Mouse (Mus musculus) MEL-GATA-1-ER (cell line): ENCODE measurements around the gene Smug1.

ENCODE experiments used
- DNase-seq: peaks from one replicate; pipeline ENCODE4 v3.0.0-alpha.2; 2012; ENCODE audit warnings: low read depth; ENCODE audit errors: extremely low read depth

Gene Smug1

DNA sequence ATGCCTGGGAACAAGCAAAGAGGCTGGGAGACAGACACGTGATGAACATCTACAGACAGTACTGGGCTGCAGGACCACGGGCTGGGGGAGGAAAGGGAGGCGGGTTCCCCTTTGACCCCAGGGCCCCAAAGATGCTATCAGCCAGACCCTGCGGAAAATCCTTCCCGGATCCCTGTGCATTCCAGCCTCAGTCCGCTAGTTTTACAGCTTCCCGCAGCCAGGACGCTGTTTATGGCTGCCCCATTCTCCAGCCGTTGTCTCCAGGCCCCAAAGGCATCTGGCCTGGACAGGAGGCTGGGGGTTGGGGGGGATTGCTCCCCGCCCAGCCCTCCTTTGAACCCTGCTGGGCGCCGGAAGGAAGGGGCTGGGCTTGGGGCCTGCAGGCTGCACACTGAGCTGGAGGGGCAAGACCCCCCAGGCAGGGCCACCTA, 10.7 kb upstream of the Smug1 start:
- no peak for DNase-seq

DNA sequence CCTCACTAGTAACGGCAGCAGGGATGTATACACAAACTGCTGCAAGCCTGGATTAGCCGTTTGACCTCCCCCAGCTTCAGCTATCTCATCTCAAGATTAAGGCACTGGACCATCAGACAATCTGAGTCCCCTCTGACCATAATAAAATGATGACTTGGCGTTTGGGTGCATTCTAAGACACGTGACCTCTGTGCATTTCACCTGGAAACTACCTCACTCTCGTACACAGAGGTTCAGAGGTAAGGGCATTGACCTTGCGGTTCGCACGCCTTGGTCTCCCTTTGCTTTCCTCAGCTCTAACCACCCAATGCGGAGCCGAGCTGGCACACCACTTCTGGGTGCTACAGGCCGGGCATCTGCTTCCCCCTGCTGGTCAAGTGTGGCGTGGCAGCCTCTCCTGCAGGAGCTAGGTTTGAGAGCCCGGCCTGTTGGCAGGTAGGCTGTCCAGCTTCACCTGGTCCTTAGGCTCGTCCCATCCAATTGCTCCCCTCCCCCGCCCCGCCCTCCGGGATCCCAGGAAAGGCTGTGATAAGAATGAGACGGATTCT, 10.1 kb upstream of the Smug1 start:
- no peak for DNase-seq

DNA sequence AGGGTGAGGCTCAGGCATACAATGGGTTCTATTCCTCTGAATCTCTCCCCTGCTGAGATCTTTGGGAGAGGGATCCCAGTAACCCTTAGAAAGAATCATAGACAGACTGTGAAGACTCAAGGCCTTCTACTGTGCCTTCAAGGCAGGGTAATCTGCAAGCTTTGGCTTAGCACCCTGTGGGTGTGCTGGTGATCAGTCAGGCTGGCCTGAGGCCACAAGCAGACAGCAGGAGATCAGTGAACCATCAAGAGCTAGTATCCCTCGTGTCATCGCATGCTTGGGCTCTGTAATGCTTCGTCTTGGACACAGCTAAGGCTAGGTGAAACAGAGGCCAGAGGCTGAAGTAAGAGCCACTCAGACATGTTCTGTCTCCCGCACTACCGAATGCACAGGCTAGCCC, 6.4 kb upstream of the Smug1 start:
- DNase-seq: no peak

DNA sequence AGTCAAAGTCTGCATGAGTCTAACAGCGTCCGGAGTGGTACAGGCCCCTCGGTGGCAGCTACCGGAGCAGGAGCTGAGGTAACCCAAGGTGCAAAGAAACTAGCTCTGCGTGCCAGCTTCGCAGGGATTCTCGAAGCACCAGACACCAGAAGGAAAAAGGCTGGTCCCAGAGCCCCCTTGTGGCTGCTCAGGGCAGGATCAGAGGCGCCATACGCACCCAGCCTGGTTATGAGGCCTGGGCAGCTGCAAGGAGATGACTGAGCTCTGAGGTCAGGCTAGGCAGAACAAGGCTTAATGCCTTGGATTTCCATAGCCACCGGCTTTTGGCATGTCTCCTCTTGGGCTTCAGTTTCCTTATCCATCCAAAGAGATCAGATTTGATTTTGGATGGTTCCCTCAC, 5.6 kb upstream of the Smug1 start:
- DNase-seq: no peak

DNA sequence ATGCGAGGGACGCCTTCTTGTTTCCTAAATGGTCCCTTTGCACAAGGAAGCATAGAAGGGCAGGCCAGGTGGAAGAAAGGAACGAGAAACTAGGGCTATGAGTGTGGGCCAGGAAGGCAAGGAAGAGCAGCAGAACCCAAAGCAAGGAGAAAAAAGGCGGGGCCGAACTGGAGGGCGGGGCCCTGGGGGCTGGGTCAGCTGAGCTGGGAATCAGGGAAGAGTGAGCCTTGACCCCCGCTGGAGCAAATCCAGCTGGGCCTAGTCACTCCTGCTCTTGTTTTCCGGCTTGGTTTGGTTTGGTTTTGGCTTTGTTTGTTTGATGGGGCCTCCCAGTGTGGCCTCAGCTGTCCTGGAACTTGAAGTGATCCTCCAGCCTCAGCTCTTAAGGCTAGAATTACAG, 4.4 kb upstream of the Smug1 start:
- DNase-seq: no peak

DNA sequence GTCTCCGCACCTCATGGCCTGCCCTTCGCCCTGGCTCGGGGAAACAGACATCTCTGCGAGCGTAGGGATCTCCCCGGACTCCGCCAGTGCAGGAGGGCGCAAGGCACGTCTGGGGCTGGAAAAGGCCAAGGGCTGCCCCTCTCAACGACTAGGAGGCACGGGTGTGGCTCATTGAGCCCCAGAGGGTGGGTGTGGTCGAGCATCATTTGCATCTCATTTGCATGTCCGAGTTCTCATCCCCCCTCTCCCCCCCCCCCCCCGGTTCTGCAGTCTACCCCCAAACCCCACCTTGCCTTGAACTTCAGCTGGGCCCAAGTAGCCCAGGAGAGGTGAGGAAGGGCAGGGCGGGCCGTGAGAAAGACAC, 3.4 kb upstream of the Smug1 start:
- no peak for DNase-seq

DNA sequence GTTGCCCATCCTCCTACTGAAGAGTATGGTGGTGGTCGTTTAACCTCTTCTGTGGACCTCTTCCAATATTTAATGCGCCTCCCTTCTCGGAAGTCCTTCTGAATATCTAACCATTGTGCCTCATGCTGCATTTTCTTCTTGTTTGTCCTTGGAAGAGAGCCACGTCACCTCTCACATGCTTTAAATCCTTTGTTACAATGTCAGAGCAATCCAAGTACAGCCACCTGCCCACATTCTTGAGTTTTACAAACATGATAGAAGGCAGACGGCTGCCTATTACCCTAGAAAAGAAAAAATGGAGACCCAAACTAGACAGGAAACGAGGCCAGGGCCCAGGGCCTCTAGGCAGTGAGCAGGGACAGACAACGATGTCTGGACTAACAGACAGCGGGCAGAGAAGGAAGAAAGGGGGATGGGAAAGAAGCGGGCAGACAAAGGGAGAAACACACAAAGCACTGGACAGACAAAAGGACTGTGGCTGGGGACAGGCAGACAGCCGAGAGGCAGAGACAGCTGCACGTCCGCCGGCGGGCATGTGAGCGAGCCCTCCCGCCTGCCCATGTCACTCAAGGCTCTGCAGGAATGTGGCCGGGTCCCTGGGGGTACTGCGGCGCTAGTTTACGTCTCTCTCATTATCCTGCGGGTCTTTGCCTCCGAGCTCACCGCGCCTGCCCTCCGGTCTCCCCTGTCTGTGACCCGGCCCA, 2.9 kb upstream of the Smug1 start:
- no peak for DNase-seq

DNA sequence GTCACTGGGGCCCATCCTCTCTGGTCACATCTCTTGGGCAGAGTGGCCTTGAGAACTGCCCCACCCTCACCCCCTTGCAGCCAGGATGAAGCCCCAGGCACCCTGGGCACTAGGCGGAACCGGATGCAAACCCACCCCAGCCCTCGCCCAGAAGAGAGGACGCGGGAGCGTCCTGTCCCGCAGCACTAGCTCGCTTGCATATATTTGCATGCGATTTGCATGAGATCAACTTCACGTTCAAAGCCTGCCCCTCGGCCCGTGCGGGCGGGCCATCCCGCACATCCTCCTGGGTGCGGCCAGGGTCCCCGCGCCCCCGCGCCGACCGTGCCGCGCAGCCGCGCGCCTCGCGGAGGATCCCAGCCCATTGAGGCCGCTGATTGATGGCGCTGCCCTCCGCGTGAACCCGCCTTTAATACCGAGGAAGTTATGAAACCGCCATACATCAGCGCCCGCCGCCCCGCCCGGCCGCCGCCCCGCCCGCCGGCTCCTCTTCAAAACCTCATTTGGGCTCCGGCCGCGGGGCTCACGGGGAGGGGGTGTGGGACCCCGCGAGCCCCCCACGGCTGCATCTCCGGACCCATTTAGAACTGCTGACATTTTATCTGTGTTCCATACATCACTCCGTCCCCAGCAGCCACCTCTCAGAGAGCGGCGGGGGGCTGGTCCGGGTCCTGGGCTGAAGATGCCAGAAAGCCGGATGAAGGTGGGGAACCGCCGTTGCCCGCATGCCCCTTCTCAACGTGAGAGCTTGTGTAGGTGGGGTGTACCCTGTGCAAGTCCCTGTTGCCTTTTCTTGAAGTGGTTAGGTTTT, 2.1 kb upstream of the Smug1 start:
- no peak for DNase-seq

DNA sequence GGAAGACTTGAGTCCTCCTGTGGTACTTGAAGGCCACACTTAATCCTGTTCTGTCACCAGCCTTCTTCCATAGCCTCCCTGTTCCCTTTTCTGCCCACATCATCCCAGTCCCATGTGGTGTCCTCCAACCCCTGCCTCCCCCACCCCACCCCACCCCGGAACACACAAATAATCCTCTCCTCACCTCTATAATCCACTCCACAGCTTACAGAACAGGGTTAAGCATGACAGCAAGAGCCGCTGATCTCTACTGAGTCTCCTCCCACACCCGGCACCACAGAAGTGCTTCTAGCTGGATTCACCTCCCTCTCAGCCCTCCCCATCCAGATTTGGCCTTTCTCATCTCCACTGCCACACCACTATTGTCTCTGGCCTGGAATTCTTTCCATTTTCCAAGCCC, 894 bp upstream of the Smug1 start:
- no peak for DNase-seq

DNA sequence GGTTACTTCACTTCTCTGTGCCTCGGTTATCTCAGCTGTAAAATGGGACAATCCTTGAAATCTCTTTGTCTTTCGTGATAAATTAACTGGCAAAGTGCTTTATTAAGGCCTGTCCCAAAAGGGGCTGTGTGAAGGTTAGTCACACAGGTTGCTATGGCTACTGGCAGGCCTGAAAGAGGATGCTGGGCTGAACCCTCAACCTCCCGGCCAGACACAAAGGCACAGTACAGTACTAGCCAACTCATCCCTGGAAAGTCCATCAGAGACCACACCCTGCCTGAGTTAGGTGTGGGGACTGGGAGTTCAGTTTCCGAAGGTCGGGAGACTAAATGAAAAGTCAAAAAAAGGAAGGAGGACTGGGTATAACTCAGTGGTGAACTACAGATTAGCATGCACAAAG, 968 bp downstream of the Smug1 start:
- no peak for DNase-seq

DNA sequence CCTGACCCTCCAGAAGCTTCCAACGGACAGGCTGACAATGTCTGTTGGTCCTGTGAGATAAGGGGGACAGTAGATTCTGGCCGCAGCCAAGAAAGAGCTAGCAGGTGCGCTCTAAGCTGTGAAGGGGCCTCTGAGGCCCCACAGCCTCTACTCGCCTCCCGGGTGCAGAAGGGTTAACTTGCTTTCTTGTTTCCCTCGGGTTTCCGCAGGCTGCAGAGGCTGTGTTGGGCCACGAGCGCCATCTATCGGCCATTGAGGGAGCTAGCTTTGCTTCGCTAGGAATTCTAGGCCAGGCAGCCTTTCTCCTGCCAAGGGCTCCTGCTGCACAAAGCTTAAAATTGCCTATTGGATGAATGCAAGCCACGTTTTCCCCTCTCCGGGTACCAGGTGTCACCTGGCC, 1.5 kb downstream of the Smug1 start:
- DNase-seq: no peak

DNA sequence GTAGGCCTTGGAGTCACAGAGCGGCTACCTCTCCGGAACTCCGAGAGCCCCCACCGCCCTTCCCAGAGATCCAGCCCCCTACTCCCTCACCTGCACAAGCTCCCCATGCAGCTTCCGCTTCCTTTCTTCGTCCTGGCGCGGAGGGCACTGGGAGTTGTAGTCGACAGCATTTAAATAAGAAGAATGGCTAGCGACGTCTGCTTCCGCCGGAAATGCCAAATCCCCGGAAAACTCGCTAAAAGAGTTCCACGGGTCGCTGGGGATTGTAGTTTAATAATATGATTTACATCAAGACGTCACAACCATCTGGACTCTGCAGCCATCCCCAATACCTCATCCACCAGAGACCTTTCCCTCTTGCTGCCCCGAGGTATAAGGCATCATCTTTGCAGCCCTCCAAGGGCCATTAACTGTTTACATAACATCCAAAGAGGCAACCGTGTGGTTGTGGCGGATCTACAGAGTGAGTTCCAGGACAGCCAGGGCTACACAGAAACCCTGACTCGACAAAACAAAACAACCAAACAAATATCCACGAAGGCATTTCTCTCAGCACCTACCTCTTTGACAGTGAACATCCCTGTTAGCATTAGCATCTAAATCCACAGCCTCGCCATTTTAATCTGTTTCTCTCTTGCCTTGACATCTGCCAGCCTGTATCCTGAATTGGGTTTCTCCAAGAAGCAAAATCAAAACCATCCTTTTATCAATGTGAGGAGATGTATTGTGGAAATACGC, 3.5 kb downstream of the Smug1 start:
- peak; percentile 83 for DNase-seq

DNA sequence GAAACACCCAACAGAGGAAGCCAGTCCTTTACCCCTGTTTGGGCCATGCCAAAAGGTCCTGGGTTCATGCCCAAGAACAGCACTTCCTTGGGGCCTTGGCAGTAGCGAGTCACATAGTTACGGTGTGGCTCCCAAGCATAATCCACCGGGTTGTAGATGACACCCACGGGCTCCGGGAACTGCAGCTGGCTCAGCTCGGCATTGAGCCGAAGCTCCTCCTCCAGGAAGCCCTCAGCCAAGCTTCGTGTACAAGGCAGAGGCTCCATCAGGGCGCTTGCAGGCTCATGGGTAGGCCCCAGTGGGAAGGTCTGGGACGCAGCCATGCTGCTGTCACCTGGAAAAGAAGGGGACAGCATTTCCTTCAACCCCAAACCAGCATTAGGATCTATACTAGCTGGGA, 9.3 kb downstream of the Smug1 start:
- no peak for DNase-seq

DNA sequence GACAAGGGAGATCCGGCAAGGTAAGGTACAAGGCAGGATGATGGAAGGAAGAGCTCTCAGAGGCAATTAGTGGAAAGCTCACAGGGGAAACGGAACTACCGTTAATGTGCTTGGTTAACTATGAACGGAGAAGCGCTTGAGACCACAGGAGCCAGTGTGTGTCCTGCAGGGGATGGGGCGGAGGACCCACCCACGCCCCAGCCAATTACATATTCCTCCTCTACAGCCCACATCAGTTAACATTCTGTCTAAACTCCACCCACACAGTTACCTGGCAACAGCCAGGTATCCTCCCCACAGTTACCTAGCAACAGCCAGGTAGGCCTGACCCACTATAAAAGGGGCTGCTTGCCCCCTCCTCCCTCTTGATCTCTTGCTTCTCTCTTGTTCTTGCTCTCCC, 10.0 kb downstream of the Smug1 start:
- DNase-seq: no peak

DNA sequence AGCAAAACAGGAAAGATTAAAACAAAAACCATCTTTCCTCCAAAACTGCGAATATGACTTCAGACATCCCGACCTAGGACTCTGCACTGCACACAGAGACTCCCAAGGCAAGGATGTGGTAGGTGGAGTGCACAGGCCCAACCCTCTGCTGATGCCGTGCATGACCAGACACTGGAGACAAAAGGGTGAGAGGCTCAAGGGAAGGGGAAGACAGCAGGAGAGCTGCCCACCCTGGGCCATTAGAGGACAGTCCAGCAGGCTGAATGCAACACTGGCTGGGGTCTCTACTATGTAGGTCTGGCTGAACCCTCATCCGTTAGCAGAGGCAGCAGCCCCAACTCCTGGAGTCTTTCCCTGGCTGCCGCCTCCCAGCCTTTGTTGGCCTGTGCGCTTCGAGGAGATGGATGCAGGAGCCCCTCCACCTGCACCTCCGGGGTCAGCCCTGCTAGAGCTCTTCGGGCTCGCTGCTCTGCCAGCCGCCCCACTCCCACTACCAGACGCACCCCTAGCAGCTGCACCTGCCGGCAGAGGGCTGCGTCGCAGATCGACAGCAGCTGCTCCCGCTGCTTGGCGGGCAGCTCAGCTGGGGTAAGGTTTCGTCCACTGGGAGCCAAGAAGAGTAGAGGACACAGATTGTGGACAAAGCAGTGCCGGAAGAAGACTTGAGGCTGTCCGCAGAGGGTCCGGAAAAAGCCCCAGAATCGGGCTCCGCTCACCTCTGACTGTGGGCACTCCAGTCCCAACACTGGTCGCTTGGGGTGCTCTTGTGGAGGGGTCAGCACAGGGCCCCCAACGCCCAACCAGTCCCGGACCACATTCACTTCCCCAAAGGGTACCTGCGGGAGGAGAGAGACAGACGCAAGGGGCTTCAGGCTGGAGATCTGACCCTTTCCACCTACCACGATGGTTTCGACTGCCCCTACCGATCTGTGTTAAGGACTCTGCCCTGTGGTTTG, 11.2 kb downstream of the Smug1 start:
- DNase-seq: no peak

DNA sequence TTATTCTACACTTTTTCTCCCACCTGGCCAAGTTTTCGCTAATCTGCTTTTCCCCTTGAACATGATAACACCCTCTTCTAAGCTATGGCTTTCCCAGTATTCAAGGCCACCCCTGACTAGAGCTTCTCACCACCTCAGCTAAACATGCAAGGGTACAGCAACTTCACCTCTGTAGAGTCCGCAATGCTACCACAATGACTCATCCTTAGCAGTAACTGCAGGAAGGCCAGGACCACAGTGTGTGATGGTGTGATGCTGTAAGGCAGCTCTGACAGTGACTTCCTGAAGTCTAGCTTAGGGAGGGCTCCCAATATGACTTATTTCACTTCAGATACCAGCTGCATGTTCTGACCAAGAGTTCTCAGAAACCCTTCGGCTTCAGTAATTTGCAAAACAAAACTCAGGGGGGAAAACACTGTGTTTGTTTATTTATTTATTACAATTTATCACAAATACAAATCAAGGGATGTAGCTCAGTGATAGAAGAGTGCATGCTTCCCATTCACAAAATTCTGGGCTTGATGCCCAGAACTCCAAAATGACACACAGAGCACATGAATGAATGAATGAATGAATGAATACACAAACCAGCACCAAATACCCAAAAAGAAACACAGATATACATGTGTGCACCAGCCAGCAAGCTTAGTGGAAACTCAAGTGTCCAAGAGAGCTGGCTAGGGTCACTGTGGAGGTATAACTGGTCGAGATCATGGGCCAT, 13.8 kb downstream of the Smug1 start:
- no peak for DNase-seq

DNA sequence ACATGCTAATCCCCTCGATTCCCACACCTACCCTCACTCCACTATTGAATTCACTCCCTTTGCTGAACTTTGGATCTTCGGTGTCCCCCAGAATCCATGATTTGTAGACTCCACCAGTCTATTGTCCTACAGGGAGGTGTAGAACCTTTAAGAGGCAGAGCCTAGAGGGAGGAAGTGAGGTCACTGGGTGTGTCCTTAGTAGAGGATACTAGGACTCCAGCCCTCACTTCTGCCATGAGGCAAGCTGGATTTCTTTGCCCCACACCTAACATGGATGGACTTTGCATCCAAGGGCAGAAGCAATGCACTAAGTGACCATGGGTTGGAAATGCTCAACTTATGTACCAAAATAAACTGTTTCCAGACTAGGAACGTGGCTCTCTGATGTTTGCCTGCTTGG, 14.5 kb downstream of the Smug1 start:
- no peak for DNase-seq

DNA sequence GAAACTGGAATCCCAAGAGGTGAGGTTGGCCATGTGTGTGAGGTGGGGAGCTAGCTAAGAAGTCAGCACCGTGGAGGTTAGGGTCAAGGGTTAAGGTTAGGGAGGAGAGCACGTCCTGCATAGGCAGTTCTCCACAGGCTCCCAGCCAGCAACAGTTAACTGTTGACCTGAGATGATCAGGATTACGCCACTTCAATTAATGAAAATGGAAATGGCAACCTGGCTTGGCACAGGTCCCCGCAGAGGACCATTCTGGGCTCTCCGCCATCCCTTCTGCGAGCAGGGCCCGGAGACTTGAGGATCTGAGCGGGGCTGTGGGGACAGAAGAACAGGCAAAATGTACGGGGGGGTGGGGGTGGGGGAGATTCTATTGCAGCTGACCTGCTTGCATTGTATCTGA, 19.1 kb downstream of the Smug1 start:
- DNase-seq: no peak

DNA sequence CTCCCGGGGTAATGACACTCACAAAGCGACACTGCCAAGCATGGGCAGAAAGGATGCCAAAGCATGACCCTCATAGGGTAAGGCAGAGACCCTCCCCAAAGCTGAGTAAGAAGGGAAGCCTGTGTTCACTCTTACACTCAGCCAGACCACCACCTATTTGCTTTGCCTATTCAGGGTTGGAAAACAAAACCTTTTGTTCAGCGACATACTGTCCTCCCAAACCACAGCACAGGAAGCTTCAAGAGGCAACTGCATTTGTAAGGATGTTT, 19.5 kb downstream of the Smug1 start:
- DNase-seq: no peak

DNA sequence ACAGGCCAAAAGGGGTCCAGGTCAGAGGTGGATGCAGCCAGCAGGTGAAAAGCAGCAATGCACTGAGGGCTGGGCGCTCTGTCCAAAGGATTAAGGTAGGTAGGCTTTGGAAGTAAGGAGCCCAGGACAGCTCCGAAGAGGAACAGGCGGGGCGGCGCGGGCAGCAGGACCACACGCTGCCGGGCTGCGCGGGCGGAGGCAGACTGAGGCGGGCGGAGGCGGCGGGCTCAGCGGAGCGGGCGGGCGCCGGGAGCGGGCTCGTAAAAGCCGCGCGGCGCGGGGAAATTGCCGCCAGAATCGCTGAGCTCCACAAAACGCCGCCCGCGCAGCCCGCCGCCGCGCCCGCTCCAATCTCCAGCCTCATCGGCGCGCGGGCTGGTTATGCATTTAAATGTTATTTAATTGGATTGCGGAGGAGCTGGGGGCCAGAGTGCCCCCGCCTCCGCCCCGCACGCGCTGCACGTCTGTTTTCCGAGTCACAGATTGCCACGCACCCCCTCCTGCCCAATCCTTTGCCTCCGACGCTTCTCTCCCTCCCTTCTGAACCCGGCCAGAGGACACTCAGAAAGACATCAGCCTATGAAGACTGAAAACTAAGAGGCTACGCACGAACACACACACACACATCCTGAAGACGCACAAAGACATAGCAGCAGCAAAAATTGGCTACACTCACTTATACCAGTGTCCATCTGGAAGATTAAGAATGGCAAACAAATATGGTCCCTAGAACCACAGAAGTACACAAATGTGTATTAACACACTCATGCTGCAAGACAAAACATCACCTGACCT, 20.1 kb downstream of the Smug1 start:
- DNase-seq: no peak
